Mouse (Mus musculus) embryonic facial prominence, embryonic 14.5 days (tissue): ENCODE results near the gene Hbs1l. TPM values are rescaled to one million over a fixed set of nuclear protein-coding genes. Genes with fewer than 3 reads are reported as not detected.
A peak's percentile ranks its signal among the peaks of the same experiment; 100 is the strongest.

Experiments used
- ATAC-seq: fragments of 200-750 bp; cut with Nextera tagmentation; 2 replicates; pipeline ENCODE4 v1.8.0; 2017; ENCODE audit warnings: low read depth, moderate number of reproducible peaks, moderate TSS enrichment
- DNase-seq: peaks from one replicate; pipeline ENCODE4 v3.0.0-alpha.2; 2015; ENCODE audit warnings: low spot score
- H3K27ac ChIP-seq: fragments of 300-500 bp; sonication (generic); replicated peaks from 2 replicates; pipeline ENCODE4 v1.5.1; 2014; ENCODE audit warnings: low read depth, mild to moderate bottlenecking, low read length, moderate library complexity
- H3K27me3 ChIP-seq: fragments of 300-500 bp; sonication (generic); replicated peaks from 2 replicates; pipeline ENCODE4 v1.6.1; 2014; ENCODE audit warnings: low read length; ENCODE audit not compliant: control insufficient read depth, insufficient read depth
- H3K36me3 ChIP-seq: fragments of 300-500 bp; sonication (generic); 2 replicates; pipeline ENCODE4 v1.6.1; 2014; ENCODE audit warnings: low read length, mixed read lengths; ENCODE audit not compliant: control insufficient read depth, insufficient read depth
- H3K4me1 ChIP-seq: fragments of 300-500 bp; sonication (generic); 2 replicates; pipeline ENCODE4 v1.6.1; 2014; ENCODE audit warnings: antibody characterized with exemption, low read length; ENCODE audit not compliant: control insufficient read depth, insufficient read depth
- H3K4me2 ChIP-seq: fragments of 300-500 bp; sonication (generic); 2 replicates; pipeline ENCODE4 v1.6.1; 2014; ENCODE audit warnings: low read depth, mild to moderate bottlenecking, low read length, moderate library complexity, mixed read lengths
- H3K4me3 ChIP-seq: fragments of 300-500 bp; sonication (generic); 2 replicates; pipeline ENCODE4 v1.5.1; 2014; ENCODE audit warnings: low read depth, mild to moderate bottlenecking, low read length
- H3K9ac ChIP-seq: fragments of 300-500 bp; sonication (generic); 2 replicates; pipeline ENCODE4 v1.6.1; 2014; ENCODE audit warnings: low read depth, mild to moderate bottlenecking, low read length, moderate library complexity, mixed read lengths
- H3K9me3 ChIP-seq: fragments of 300-500 bp; sonication (generic); 2 replicates; pipeline ENCODE4 v1.6.1; 2016; ENCODE audit warnings: low read length; ENCODE audit not compliant: control insufficient read depth
- WGBS: fragments of 180-500 bp; shearing (Covaris S2); extraction: QIAGEN DNeasy Blood & Tissue Kit; methylation state at CpG from one replicate; pipeline ENCODE4 v1.1.7; 2014; 5-methylcytosine and 5-hydroxymethylcytosine counted together
- polyA plus RNA-seq: library from polyadenylated mRNA; unstranded; fragments of >200 nt; fragmentation: Nextera tagmentation; extraction: Ambion mirVana; gene quantifications from 2 replicates; pipeline ENCODE4 v1.2.1, GENCODE M21; 2014

Gene Hbs1l
- polyA plus RNA-seq, 1 experiment from 2014 or later = 85.4 TPM

DNA sequence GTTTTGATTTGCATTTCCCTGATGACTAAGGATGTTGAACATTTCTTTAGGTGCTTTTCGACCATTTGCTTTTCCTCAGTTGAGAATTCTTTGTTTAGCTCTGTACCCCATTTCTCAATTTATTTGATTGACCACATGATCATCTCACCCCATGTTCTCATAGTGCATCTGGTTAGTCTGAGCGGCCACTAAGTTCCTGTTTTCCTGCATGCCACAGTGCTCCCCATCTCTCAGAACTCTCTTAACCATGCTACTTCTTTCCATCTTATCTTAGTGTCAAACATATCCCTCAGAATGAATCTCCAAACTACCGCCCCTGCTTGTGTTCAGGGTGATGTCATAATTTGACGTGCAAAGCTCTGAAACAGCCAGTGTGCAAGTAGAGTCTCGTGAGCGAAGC, 30.6 kb downstream of the Hbs1l start:
- ATAC-seq (no peak), DNase-seq (no peak)
- Histone ChIP-seq H3K27ac (no peak overlapping the region), H3K4me1 (no peaks in the 10 kb centered on the region), H3K9me3 (no peaks in the 10 kb centered on the region), H3K4me2 (no peak overlapping the region), H3K36me3 (peaks cover 35% of the 10 kb centered on the region), H3K9ac (no peak overlapping the region), H3K4me3 (no peak overlapping the region), H3K27me3 (no peaks in the 10 kb centered on the region)
- WGBS = 91% methylated on average over 6 of the region's 6 CpGs

- Histone ChIP-seq H3K9me3 (no peaks in the 10 kb centered on the region), H3K4me1 (no peaks in the 10 kb centered on the region), H3K4me2 (no peak overlapping the region), H3K9ac (no peak overlapping the region), H3K4me3 (no peak overlapping the region), H3K36me3 (peaks cover 45% of the 10 kb centered on the region), H3K27ac (no peak overlapping the region), H3K27me3 (no peaks in the 10 kb centered on the region)
- DNase-seq = peak; percentile 61
- WGBS = 75% methylated on average over 7 of the region's 7 CpGs
- no peak; the same call in 1 of the 2 replicates for ATAC-seq
These were observed 31.9 kb downstream of the Hbs1l start for GRCm38 (mm10) chr10:21327605-21328135.

GRCm38 (mm10) chr10:21334349-21335105, 38.7 kb downstream of the Hbs1l start:
- Histone ChIP-seq H3K9me3 (peaks cover 6% of the 10 kb centered on the region; the same call in 1 of the 2 replicates), H3K4me3 (no peak overlapping the region), H3K4me1 (no peaks in the 10 kb centered on the region), H3K36me3 (peaks cover 64% of the 10 kb centered on the region), H3K4me2 (no peak overlapping the region), H3K27ac (no peak overlapping the region), H3K27me3 (no peaks in the 10 kb centered on the region), H3K9ac (no peak overlapping the region)
- WGBS = 79% methylated on average over 7 of the region's 7 CpGs
- DNase-seq (peak; percentile 5), ATAC-seq (no peak)

GRCm38 (mm10) chr10:21335534-21335933, 39.8 kb downstream of the Hbs1l start:
- WGBS = 99% methylated on average over 5 of the region's 5 CpGs
- no peaks in the 10 kb centered on the region for H3K27me3 ChIP-seq
- H3K4me2 ChIP-seq = no peak overlapping the region
- peaks cover 57% of the 10 kb centered on the region for H3K36me3 ChIP-seq
- H3K9ac ChIP-seq = no peak overlapping the region
- ATAC-seq (no peak), DNase-seq (no peak)
- no peaks in the 10 kb centered on the region for H3K4me1 ChIP-seq
- H3K9me3 ChIP-seq = peaks cover 6% of the 10 kb centered on the region; the same call in 1 of the 2 replicates
- no peak overlapping the region for H3K4me3 ChIP-seq
- no peak overlapping the region for H3K27ac ChIP-seq

DNA sequence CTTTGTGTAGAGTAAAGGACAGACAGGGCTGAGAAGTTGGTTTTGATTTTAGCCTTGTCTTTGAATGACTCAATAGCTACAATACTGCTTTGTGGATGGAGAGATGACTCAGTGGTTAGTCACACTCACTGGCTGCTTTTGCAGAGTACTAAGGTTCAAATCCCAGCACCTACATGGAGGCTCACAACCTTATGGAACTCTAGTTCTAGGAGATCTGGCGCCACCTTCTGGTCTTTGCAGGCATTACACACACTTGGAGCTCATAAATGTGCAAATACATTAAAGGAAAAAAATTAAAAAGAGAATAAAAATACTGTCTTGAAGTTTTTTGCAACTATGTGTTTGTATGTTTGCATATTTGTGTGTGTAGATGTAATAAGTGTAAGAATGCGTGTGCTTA, 41.4 kb downstream of the Hbs1l start:
- no peak for ATAC-seq
- no peak overlapping the region for H3K4me2 ChIP-seq
- no peak overlapping the region for H3K27ac ChIP-seq
- peaks cover 55% of the 10 kb centered on the region for H3K36me3 ChIP-seq
- no peaks in the 10 kb centered on the region for H3K4me1 ChIP-seq
- no peak overlapping the region for H3K4me3 ChIP-seq
- no peak for DNase-seq
- no peaks in the 10 kb centered on the region for H3K27me3 ChIP-seq
- 66% methylated on average over 2 of the region's 2 CpGs for WGBS
- no peak overlapping the region for H3K9ac ChIP-seq
- peaks cover 6% of the 10 kb centered on the region; the same call in 1 of the 2 replicates for H3K9me3 ChIP-seq

DNA sequence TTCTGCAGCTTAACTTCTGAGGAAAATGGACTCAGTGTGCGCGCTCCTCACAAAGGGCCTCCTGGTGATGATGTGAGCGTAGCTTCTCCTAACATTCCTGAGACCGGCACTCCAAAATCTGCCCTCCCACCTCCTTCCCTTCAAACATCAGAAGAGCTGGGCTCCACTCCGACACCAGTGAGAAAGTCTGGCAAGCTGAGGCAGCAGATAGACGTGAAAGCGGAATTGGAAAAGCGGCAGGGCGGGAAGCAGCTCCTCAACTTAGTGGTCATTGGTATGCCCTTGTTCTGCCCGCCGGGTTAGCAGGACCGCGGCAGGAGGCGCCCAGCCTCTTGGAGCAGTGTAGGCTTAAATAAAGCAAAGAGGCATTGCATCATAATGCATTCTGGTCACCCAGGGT, 45.9 kb downstream of the Hbs1l start:
- Histone ChIP-seq H3K9me3 (peaks cover 6% of the 10 kb centered on the region; the same call in 1 of the 2 replicates), H3K4me2 (no peak overlapping the region), H3K9ac (no peak overlapping the region), H3K4me3 (no peak overlapping the region), H3K27ac (no peak overlapping the region), H3K36me3 (peaks cover 54% of the 10 kb centered on the region), H3K27me3 (no peaks in the 10 kb centered on the region), H3K4me1 (no peaks in the 10 kb centered on the region)
- DNase-seq = no peak
- 88% methylated on average over 14 of the region's 14 CpGs for WGBS
- no peak for ATAC-seq

- 87% methylated on average over 11 of the region's 11 CpGs for WGBS
- DNase-seq (no peak), ATAC-seq (no peak)
- Histone ChIP-seq H3K9ac (no peak overlapping the region), H3K4me1 (no peaks in the 10 kb centered on the region), H3K4me3 (no peak overlapping the region), H3K27me3 (no peaks in the 10 kb centered on the region), H3K36me3 (peaks cover 54% of the 10 kb centered on the region), H3K27ac (no peak overlapping the region), H3K9me3 (no peaks in the 10 kb centered on the region), H3K4me2 (no peak overlapping the region)
These were observed 46.7 kb downstream of the Hbs1l start for GRCm38 (mm10) chr10:21342331-21343005.

- no peaks in the 10 kb centered on the region for H3K4me1 ChIP-seq
- H3K36me3 ChIP-seq = peaks cover 58% of the 10 kb centered on the region
- no peak overlapping the region for H3K27ac ChIP-seq
- H3K9me3 ChIP-seq = no peaks in the 10 kb centered on the region
- no peak for ATAC-seq
- WGBS = 94% methylated on average over 4 of the region's 4 CpGs
- DNase-seq = no peak
- no peak overlapping the region for H3K4me2 ChIP-seq
- no peaks in the 10 kb centered on the region for H3K27me3 ChIP-seq
- no peak overlapping the region for H3K9ac ChIP-seq
- H3K4me3 ChIP-seq = no peak overlapping the region
These were observed 51.6 kb downstream of the Hbs1l start for GRCm38 (mm10) chr10:21347332-21347731.
